Mouse (Mus musculus) ES-E14 (cell line): ENCODE data around the gene Nasp. TPM values are rescaled to one million over a fixed set of nuclear protein-coding genes. Genes with fewer than 3 reads are reported as not detected.

Experiments
- DNase-seq: peaks from one replicate; pipeline ENCODE4 v3.0.0-alpha.2; 2013; ENCODE audit warnings: low read depth, low spot score
- H3K27ac ChIP-seq: 2 replicates; pipeline ENCODE4 v1.5.1; 2012; ENCODE audit warnings: low read depth, mild to moderate bottlenecking, low read length, moderate library complexity, mixed read lengths; ENCODE audit not compliant: poor library complexity, insufficient read depth, severe bottlenecking
- H3K36me3 ChIP-seq: 2 replicates; pipeline ENCODE4 v1.6.1; 2012; ENCODE audit warnings: mild to moderate bottlenecking, low read length, moderate library complexity, mixed read lengths; ENCODE audit not compliant: control insufficient read depth, poor library complexity, insufficient read depth, severe bottlenecking
- H3K4me1 ChIP-seq, 2 experiments: fragments of 150-350 bp in 1 of 2; sonication (generic) in 1 of 2; 2 replicates each; pipeline ENCODE4 v1.6.1; 2012; ENCODE audit warnings: low read length in 2 of 2, mild to moderate bottlenecking in 1 of 2, mixed read lengths in 1 of 2; ENCODE audit not compliant: control insufficient read depth in 2 of 2, insufficient read depth in 2 of 2, poor library complexity in 1 of 2
- H3K4me3 ChIP-seq, 2 experiments: fragments of 150-350 bp in 1 of 2; sonication (generic) in 1 of 2; 2 replicates each; pipeline ENCODE4 v1.5.1; 2012; ENCODE audit warnings: low read length in 2 of 2, low read depth in 1 of 2, mild to moderate bottlenecking in 1 of 2, mixed read lengths in 1 of 2; ENCODE audit not compliant: insufficient read depth in 1 of 2, poor library complexity in 1 of 2, severe bottlenecking in 1 of 2
- H3K9ac ChIP-seq: 2 replicates; pipeline ENCODE4 v1.6.1; 2012; ENCODE audit warnings: low read depth, mild to moderate bottlenecking, low read length, mixed read lengths; ENCODE audit not compliant: poor library complexity, insufficient read depth, severe bottlenecking
- H3K9me3 ChIP-seq: fragments of 150-350 bp; sonication (generic); 2 replicates; pipeline ENCODE4 v1.6.1; 2012; ENCODE audit warnings: low read depth, mild to moderate bottlenecking, low read length; ENCODE audit not compliant: control insufficient read depth, insufficient read depth
- CHD2 ChIP-seq: IDR thresholded peaks from 2 replicates; pipeline ENCODE4 v1.6.1; 2014; ENCODE audit warnings: mild to moderate bottlenecking, low read depth, low read length, inconsistent platforms
- HCFC1 ChIP-seq: IDR thresholded peaks from 2 replicates; pipeline ENCODE4 v1.6.1; 2012; ENCODE audit warnings: low read length, inconsistent platforms, borderline replicate concordance; ENCODE audit not compliant: insufficient read depth
- MAFK ChIP-seq: IDR thresholded peaks from 2 replicates; pipeline ENCODE4 v1.6.1; 2014; ENCODE audit warnings: mild to moderate bottlenecking, low read depth, low read length, inconsistent platforms; ENCODE audit not compliant: insufficient read depth
- ZC3H11A ChIP-seq: IDR thresholded peaks from 2 replicates; pipeline ENCODE4 v1.6.1; 2012; ENCODE audit warnings: low read depth, mild to moderate bottlenecking, inconsistent platforms, low read length, borderline replicate concordance
- ZNF384 ChIP-seq: IDR thresholded peaks from 2 replicates; pipeline ENCODE4 v1.6.1; 2012; ENCODE audit warnings: low read depth, low read length, inconsistent platforms
- in situ Hi-C, 2 experiments: fragments of 600-800 bp; cut with MboI; formaldehyde crosslinking; loops; one replicate each; pipeline ENCODE4 v1.15.1; 2025; ENCODE audit warnings: low sequenced_read_pairs in 2 of 2, inconsistent platforms in 1 of 2; ENCODE audit not compliant: unreplicated experiment in 2 of 2
- total RNA-seq: library from RNA; depleted of rRNA; stranded (reverse); fragments of 300-350 nt; gene quantifications from 2 replicates; pipeline ENCODE4 v1.2.3, GENCODE M21; 2012

Gene Nasp
- total RNA-seq, 1 experiment = 342 TPM

- in situ Hi-C loops = no loop called here
- Histone ChIP-seq H3K36me3 (peaks cover 7% of the 10 kb centered on the region), H3K27ac (no peak overlapping the region; the same call in 1 of the 2 replicates), H3K4me1 (peaks cover 0 to 2% of the 10 kb centered on the region in 2 experiments; a peak in 1 of 4 replicates), H3K9ac (peak overlapping the region; percentile 56), H3K9me3 (no peaks in the 10 kb centered on the region), H3K4me3 (peak overlapping the region; percentile 67 to 90)
- DNase-seq = peak; percentile 88
- peak; percentile 79 for TF ChIP-seq HCFC1
- no peak for TF ChIP-seq CHD2
Observed at GRCm38 (mm10) chr4:116596978-116597881, 30.5 kb downstream of the Nasp start.

GRCm38 (mm10) chr4:116596379-116596778, 31.4 kb downstream of the Nasp start, which contains the start of gene Ccdc17:
Gene Ccdc17 (plus strand): TSS chr4:116596654.
- H3K27ac ChIP-seq = no peak within 1 kb of the TSS; the same call in 1 of the 2 replicates
- in situ Hi-C loops = no loop called here
- H3K4me3 ChIP-seq = peak within 1 kb of the TSS; percentile 62 to 90
- H3K36me3 ChIP-seq = peaks cover 7% of the 10 kb centered on the region
- TF ChIP-seq MAFK = no peak
- H3K9me3 ChIP-seq = no peaks in the 10 kb centered on the region
- peaks cover 0 to 2% of the 10 kb centered on the region in 2 experiments; a peak in 1 of 4 replicates for H3K4me1 ChIP-seq
- peak within 1 kb of the TSS; percentile 53 for H3K9ac ChIP-seq
- DNase-seq = no peak

- Histone ChIP-seq H3K27ac (no peak overlapping the region), H3K4me1 (peaks cover 0 to 2% of the 10 kb centered on the region in 2 experiments; a peak in 1 of 4 replicates), H3K9ac (no peak overlapping the region), H3K9me3 (no peaks in the 10 kb centered on the region), H3K36me3 (peaks cover 12% of the 10 kb centered on the region), H3K4me3 (peak overlapping the region in 1 of 2 experiments; percentile 90; a peak in 1 of 4 replicates)
- TF ChIP-seq HCFC1 (no peak), ZNF384 (peak; percentile 34; the same call in 1 of the 2 replicates)
- DNase-seq = no peak
- in situ Hi-C loops = no loop called here
Observed at GRCm38 (mm10) chr4:116595793-116596192, 31.9 kb downstream of the Nasp start.

- DNase-seq = no peak
- Histone ChIP-seq H3K4me1 (no peaks in the 10 kb centered on the region; a peak in 1 of 4 replicates), H3K36me3 (peaks cover 1% of the 10 kb centered on the region; the same call in 1 of the 2 replicates), H3K27ac (peak overlapping the region; percentile 89; the same call in 1 of the 2 replicates), H3K9ac (peak overlapping the region; percentile 95), H3K4me3 (peak overlapping the region; percentile 91 to 96), H3K9me3 (no peaks in the 10 kb centered on the region)
- TF ChIP-seq HCFC1 (no peak), MAFK (no peak), CHD2 (no peak), ZNF384 (no peak), ZC3H11A (no peak)
- in situ Hi-C loops = no loop called here
Observed at GRCm38 (mm10) chr4:116558151-116558882, 69.4 kb downstream of the Nasp start.
